Comparison of ENCODE assay signal across 27 mouse cellular contexts in genomic region chr1:191416611-191417010, GRCm38 (mm10). TPM values are rescaled to one million over a fixed set of nuclear protein-coding genes. Genes with fewer than 3 reads are reported as not detected.
DNase-seq lines count a peak whose midpoint lies in the region; ATAC-seq and TF ChIP-seq lines count a peak whose summit lies in the region.
"Had no signal": no experiment of that assay in that cellular context is flagged by ENCODE, and none has a peak within 500 bp of the region (broad histone marks: within the 10 kb centered on the region; RNA-seq: fewer than 3 reads in every experiment).

No protein-coding gene starts in this region.

- ATAC-seq in intestine, embryonic 14.5 days (replicated peaks; ENCODE audit: low FRiP score, low TSS enrichment, low read depth) = no peak; the same call in 1 of the 2 replicates
- no peak for ATAC-seq in intestine, embryonic 15.5 days
- ATAC-seq in neural tube, embryonic 15.5 days (ENCODE audit: low FRiP score) = no peak
- ATAC-seq: forebrain, embryonic 13.5 days; inflammation-experienced regulatory T-cells, adult 6 months; midbrain, embryonic 15.5 days had no signal

- no peak for TF ChIP-seq POLR2A in liver, adult 2 months (IDR thresholded peaks at IDR 0.05; ENCODE audit: extremely low read depth, insufficient read depth, low read length)

- H3K4me2 ChIP-seq in intestine, embryonic 14.5 days (ENCODE audit: low read length) = no peak overlapping the region
- H3K4me2 ChIP-seq in intestine, embryonic 15.5 days (replicated peaks) = no peak overlapping the region
- no peak overlapping the region for H3K4me2 ChIP-seq in neural tube, embryonic 15.5 days
- H3K4me2 ChIP-seq: forebrain, embryonic 13.5 days; hindbrain, embryonic 13.5 days; limb, embryonic 12.5 days; liver, embryonic 15.5 days; midbrain, embryonic 15.5 days; neural tube, embryonic 12.5 days had no signal

- peak; percentile 37 for DNase-seq in embryo, embryonic 10.5 days (ENCODE audit: low spot score)
- DNase-seq in embryo, embryonic 9.5 days (ENCODE audit: extremely low spot score) = no peak
- peak; percentile 48 for DNase-seq in intestine, embryonic 14.5 days (ENCODE audit: low spot score)
- peak; percentile 45 for DNase-seq in liver, adult 2 months (ENCODE audit: extremely low read depth, low read depth, low spot score)
- DNase-seq in liver = no peak
- DNase-seq in embryonic facial prominence, embryonic 10.5 days (ENCODE audit: low spot score) = no peak
- DNase-seq: cerebellum, adult 2 months; cerebellum, postnatal 25 days; gastrocnemius, postnatal 10 days; heart, adult 18-20 months; heart, postnatal 36 days; kidney, adult 9 months; kidney, postnatal 25 days; lung, postnatal 4 days; retina, postnatal 1 day; right cerebral cortex, postnatal 25 days; spleen, adult 18-20 months; thymus, postnatal 36 days had no signal

- WGBS in intestine, embryonic 14.5 days = 33% methylated on average over 3 of the region's 3 CpGs
- 33% methylated on average over 3 of the region's 3 CpGs for WGBS in intestine, embryonic 15.5 days
- WGBS in liver, adult 2 months = 19% methylated on average over 3 of the region's 3 CpGs
- WGBS in embryonic facial prominence, embryonic 10.5 days = 20% methylated on average over 3 of the region's 3 CpGs
- 9% methylated on average over 3 of the region's 3 CpGs for WGBS in neural tube, embryonic 15.5 days

- H3K9ac ChIP-seq in intestine, embryonic 14.5 days (ENCODE audit: low read length) = no peak overlapping the region
- no peak overlapping the region for H3K9ac ChIP-seq in intestine, embryonic 15.5 days
- no peak overlapping the region for H3K9ac ChIP-seq in liver, adult 2 months (ENCODE audit: low read depth, low read length)
- H3K9ac ChIP-seq in neural tube, embryonic 15.5 days (replicated peaks) = no peak overlapping the region
- H3K9ac ChIP-seq: forebrain, embryonic 13.5 days; hindbrain, embryonic 13.5 days; limb, embryonic 12.5 days; liver, embryonic 15.5 days; midbrain, embryonic 15.5 days; neural tube, embryonic 12.5 days had no signal

- H3K9me3 ChIP-seq in intestine, embryonic 14.5 days (ENCODE audit: control insufficient read depth, low read length) = no peaks in the 10 kb centered on the region
- H3K9me3 ChIP-seq in intestine, embryonic 15.5 days = no peaks in the 10 kb centered on the region
- H3K9me3 ChIP-seq in embryonic facial prominence, embryonic 10.5 days = no peaks in the 10 kb centered on the region
- H3K9me3 ChIP-seq in neural tube, embryonic 15.5 days (replicated peaks) = no peaks in the 10 kb centered on the region
- H3K9me3 ChIP-seq: forebrain, embryonic 13.5 days; hindbrain, embryonic 13.5 days; limb, embryonic 12.5 days; liver, embryonic 15.5 days; midbrain, embryonic 15.5 days; neural tube, embryonic 12.5 days had no signal

- H3K36me3 ChIP-seq in intestine, embryonic 14.5 days (ENCODE audit: control insufficient read depth, insufficient read depth, low read length) = no peaks in the 10 kb centered on the region
- no peaks in the 10 kb centered on the region for H3K36me3 ChIP-seq in intestine, embryonic 15.5 days
- no peaks in the 10 kb centered on the region for H3K36me3 ChIP-seq in liver, adult 2 months (ENCODE audit: control insufficient read depth, insufficient read depth, low read length)
- H3K36me3 ChIP-seq in embryonic facial prominence, embryonic 10.5 days (replicated peaks) = no peaks in the 10 kb centered on the region
- no peaks in the 10 kb centered on the region for H3K36me3 ChIP-seq in neural tube, embryonic 15.5 days
- H3K36me3 ChIP-seq: hindbrain, embryonic 13.5 days; limb, embryonic 12.5 days; liver, embryonic 15.5 days; midbrain, embryonic 15.5 days; neural tube, embryonic 12.5 days had no signal

- H3K27me3 ChIP-seq in intestine, embryonic 14.5 days (replicated peaks; ENCODE audit: control insufficient read depth, insufficient read depth, low read length) = no peaks in the 10 kb centered on the region
- H3K27me3 ChIP-seq in intestine, embryonic 15.5 days (replicated peaks) = no peaks in the 10 kb centered on the region
- H3K27me3 ChIP-seq in liver, adult 2 months (ENCODE audit: control insufficient read depth, insufficient read depth, low read length) = no peaks in the 10 kb centered on the region
- H3K27me3 ChIP-seq in embryonic facial prominence, embryonic 10.5 days (replicated peaks; ENCODE audit: low read depth, poor library complexity, severe bottlenecking) = no peaks in the 10 kb centered on the region; the same call in 1 of the 2 replicates
- H3K27me3 ChIP-seq in neural tube, embryonic 15.5 days (replicated peaks) = no peaks in the 10 kb centered on the region
- H3K27me3 ChIP-seq: forebrain, embryonic 13.5 days; hindbrain, embryonic 13.5 days; limb, embryonic 12.5 days; midbrain, embryonic 15.5 days; neural tube, embryonic 12.5 days had no signal

- no peak overlapping the region for H3K27ac ChIP-seq in intestine, embryonic 14.5 days (ENCODE audit: low read depth)
- H3K27ac ChIP-seq in intestine, embryonic 15.5 days = no peak overlapping the region
- H3K27ac ChIP-seq in liver, adult 2 months (replicated peaks; ENCODE audit: insufficient read depth, low read depth, low read length) = no peak overlapping the region
- H3K27ac ChIP-seq in embryonic facial prominence, embryonic 10.5 days (replicated peaks) = peak overlapping the region; percentile 40
- no peak overlapping the region for H3K27ac ChIP-seq in neural tube, embryonic 15.5 days (replicated peaks)
- H3K27ac ChIP-seq: forebrain, embryonic 13.5 days; hindbrain, embryonic 13.5 days; limb, embryonic 12.5 days; liver, embryonic 15.5 days; midbrain, embryonic 15.5 days; neural tube, embryonic 12.5 days had no signal

- TF ChIP-seq CTCF in liver, adult 2 months (IDR thresholded peaks at IDR 0.05; ENCODE audit: low read depth, low read length) = no peak

- no peak overlapping the region for H3K4me3 ChIP-seq in intestine, embryonic 14.5 days (ENCODE audit: low read depth, low read length)
- H3K4me3 ChIP-seq in intestine, embryonic 15.5 days (replicated peaks) = no peak overlapping the region
- H3K4me3 ChIP-seq in liver, adult 2 months (ENCODE audit: insufficient read depth, low read depth, low read length) = no peak overlapping the region
- no peak overlapping the region for H3K4me3 ChIP-seq in embryonic facial prominence, embryonic 10.5 days
- H3K4me3 ChIP-seq in neural tube, embryonic 15.5 days (replicated peaks) = no peak overlapping the region
- H3K4me3 ChIP-seq: forebrain, embryonic 13.5 days; hindbrain, embryonic 13.5 days; limb, embryonic 12.5 days; liver, embryonic 15.5 days; midbrain, embryonic 15.5 days; neural tube, embryonic 12.5 days had no signal

- H3K79me2 ChIP-seq in liver, adult 2 months (ENCODE audit: control insufficient read depth, insufficient read depth, low read length) = no peaks in the 10 kb centered on the region

- H3K4me1 ChIP-seq in intestine, embryonic 14.5 days (replicated peaks; ENCODE audit: control insufficient read depth, insufficient read depth, low read length) = peaks cover 19% of the 10 kb centered on the region
- H3K4me1 ChIP-seq in intestine, embryonic 15.5 days (replicated peaks) = peaks cover 8% of the 10 kb centered on the region
- H3K4me1 ChIP-seq in liver, adult 2 months (ENCODE audit: control insufficient read depth, insufficient read depth, low read length) = peaks cover 35% of the 10 kb centered on the region
- H3K4me1 ChIP-seq in embryonic facial prominence, embryonic 10.5 days = peaks cover 49% of the 10 kb centered on the region
- no peaks in the 10 kb centered on the region for H3K4me1 ChIP-seq in neural tube, embryonic 15.5 days
- H3K4me1 ChIP-seq: forebrain, embryonic 13.5 days; hindbrain, embryonic 13.5 days; midbrain, embryonic 15.5 days had no signal

RNA-seq across cellular contexts. Expression of gene Ppp2r5a, which starts 13.5 kb away (rescaled TPM):
- polyA plus RNA-seq in intestine, embryonic 14.5 days (2014; fragmentation: Nextera tagmentation; extraction: Ambion mirVana) = 25.2 and 27.1 TPM in 2 replicates
- polyA plus RNA-seq in intestine, embryonic 15.5 days (2015; fragmentation: Nextera tagmentation; extraction: Ambion mirVana) = 23.7 and 27.0 TPM in 2 replicates
- total RNA-seq in liver, adult 2 months (2014; rRNA removed) = 149 and 170 TPM in 2 replicates
- polyA plus RNA-seq in liver, adult 2 months (2012; rRNA removed) = 75.3 and 80.3 TPM in 2 replicates
- 10.5 and 12.1 TPM in 2 replicates for polyA plus RNA-seq in embryonic facial prominence, embryonic 10.5 days (2016; fragmentation: Nextera tagmentation; extraction: Ambion mirVana)
- 8.7 and 11.9 TPM in 2 replicates for polyA plus RNA-seq in neural tube, embryonic 15.5 days (2015; fragmentation: Nextera tagmentation; extraction: Ambion mirVana)

Comparison
In these comparisons a context has a peak if more than half of its experiments do, and no peak if none do; other contexts are left out.
1. DNase-seq: peak in embryo, embryonic 10.5 days (single experiment), intestine, embryonic 14.5 days (single experiment) and liver, adult 2 months (single experiment); none in embryo, embryonic 9.5 days (single experiment), liver (single experiment) and embryonic facial prominence, embryonic 10.5 days (single experiment).